Mouse (Mus musculus) erythroblast, embryonic 14.5 days (primary cell): ENCODE measurements around the gene Cpb1.

Source experiments
- GATA1 ChIP-seq: IDR thresholded peaks from 2 replicates; pipeline ENCODE4 v1.6.1; 2012; ENCODE audit warnings: low read length, inconsistent platforms, mixed read lengths
- TAL1 ChIP-seq: IDR thresholded peaks from 3 replicates; pipeline ENCODE4 v1.6.1; 2012; ENCODE audit warnings: low read length, inconsistent platforms, mixed read lengths

DNA sequence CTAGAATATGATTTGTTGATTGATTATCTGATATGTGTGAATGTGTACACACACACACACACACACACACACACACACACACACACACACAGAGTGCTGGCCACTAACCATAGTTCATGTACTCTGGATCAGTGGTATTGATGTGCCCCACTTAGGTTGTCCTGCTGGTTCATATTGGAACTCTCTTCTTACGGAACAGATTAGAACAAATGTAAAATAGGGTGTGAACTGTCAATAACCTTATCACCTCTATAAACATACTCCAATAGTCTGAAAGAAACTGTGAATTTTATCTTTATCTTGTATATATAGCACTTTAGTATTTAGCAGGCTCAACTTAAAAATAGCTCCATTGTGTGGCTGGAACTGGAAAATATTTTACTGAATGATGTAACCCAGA lies 38.6 kb downstream of the Cpb1 start:
- TF ChIP-seq TAL1 (no peak), GATA1 (no peak)
